Mouse (Mus musculus): ENCODE data around the gene A030005K14Rik. TPM values are rescaled to one million over a fixed set of nuclear protein-coding genes. Genes with fewer than 3 reads are reported as not detected.

A030005K14Rik gene
- not detected in 2 replicates for polyA plus RNA-seq (2015; fragmentation: Nextera tagmentation; extraction: Ambion mirVana)

DNA sequence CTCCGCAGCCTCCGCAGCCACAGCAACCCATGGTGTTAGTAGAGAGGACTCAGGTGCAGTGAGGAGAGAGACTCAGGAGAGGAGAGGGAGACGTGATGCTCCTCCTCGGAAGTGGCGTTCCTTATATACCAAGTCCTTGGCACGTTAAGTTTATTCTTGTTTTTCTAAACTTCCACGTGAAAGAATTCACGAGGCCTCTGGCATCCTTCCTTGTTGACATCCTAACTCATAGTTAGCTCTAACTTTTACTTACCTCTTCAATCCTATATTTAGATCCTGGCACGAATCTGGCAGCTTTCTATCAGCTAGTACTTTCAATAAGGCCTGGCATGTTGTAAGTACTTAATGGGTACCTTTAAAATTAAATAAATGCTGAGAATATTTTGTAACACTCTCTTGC, at the start of gene A030005K14Rik:
A030005K14Rik (minus strand) TSS at position 101 of the 400 bp plus-strand sequence.
- no peaks in the 10 kb centered on the region for H3K36me3 ChIP-seq
- H3K27ac ChIP-seq: no peak within 1 kb of the TSS
- ATAC-seq (ENCODE audit: insufficient number of reproducible peaks, insufficient read depth, low FRiP score, low TSS enrichment, low read depth): no peak
- WGBS: 89% methylated on average over 9 of the region's 9 CpGs
- no peaks in the 10 kb centered on the region for H3K4me1 ChIP-seq
- no peak within 1 kb of the TSS for H3K4me3 ChIP-seq
- no peaks in the 10 kb centered on the region for H3K9me3 ChIP-seq
- no peak within 1 kb of the TSS for H3K4me2 ChIP-seq
- no peak within 1 kb of the TSS for H3K9ac ChIP-seq
- no peaks in the 10 kb centered on the region for H3K27me3 ChIP-seq

- H3K4me2 ChIP-seq: no peak overlapping the region
- WGBS: 77% methylated on average over 5 of the region's 5 CpGs
- H3K27me3 ChIP-seq: no peaks in the 10 kb centered on the region
- no peaks in the 10 kb centered on the region for H3K4me1 ChIP-seq
- no peak overlapping the region for H3K27ac ChIP-seq
- no peak overlapping the region for H3K4me3 ChIP-seq
- H3K9ac ChIP-seq: no peak overlapping the region
- no peaks in the 10 kb centered on the region for H3K9me3 ChIP-seq
- H3K36me3 ChIP-seq: no peaks in the 10 kb centered on the region
- no peak for ATAC-seq (ENCODE audit: insufficient number of reproducible peaks, insufficient read depth, low FRiP score, low TSS enrichment, low read depth)
Observed at GRCm38 (mm10) chr1:83107410-83107978, 48.3 kb upstream of the A030005K14Rik start.

- H3K27ac ChIP-seq: no peak overlapping the region
- no peak overlapping the region for H3K9ac ChIP-seq
- H3K9me3 ChIP-seq: no peaks in the 10 kb centered on the region
- no peaks in the 10 kb centered on the region for H3K27me3 ChIP-seq
- WGBS: 57% methylated on average over 1 of the region's 1 CpGs
- no peak overlapping the region for H3K4me2 ChIP-seq
- ATAC-seq (ENCODE audit: insufficient number of reproducible peaks, insufficient read depth, low FRiP score, low TSS enrichment, low read depth): no peak
- no peaks in the 10 kb centered on the region for H3K36me3 ChIP-seq
- no peak overlapping the region for H3K4me3 ChIP-seq
- peaks cover 8% of the 10 kb centered on the region; the same call in 1 of the 2 replicates for H3K4me1 ChIP-seq
Observed at GRCm38 (mm10) chr1:83105464-83105863, 46.3 kb upstream of the A030005K14Rik start.

DNA sequence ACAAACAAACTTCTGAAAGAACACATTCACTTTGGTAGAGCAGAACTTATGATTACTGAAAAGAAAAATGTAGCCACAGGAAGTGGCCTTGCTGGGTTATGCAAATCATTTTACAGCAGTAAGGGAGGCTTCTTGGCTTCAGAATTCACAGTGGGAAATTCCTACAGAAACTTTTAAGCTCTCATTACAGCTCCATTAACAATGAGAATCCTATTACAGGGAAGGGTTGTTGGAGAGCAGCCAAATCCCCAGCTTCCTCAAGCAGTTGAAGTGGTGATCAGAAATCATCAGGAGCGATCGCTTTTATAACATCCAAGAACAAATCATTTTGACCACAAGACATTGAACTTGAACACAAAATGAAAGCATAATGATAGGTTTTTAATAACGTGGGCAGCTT, 42.7 kb upstream of the A030005K14Rik start:
- no peak overlapping the region; the same call in 1 of the 2 replicates for H3K4me2 ChIP-seq
- no peaks in the 10 kb centered on the region for H3K9me3 ChIP-seq
- no peak overlapping the region for H3K27ac ChIP-seq
- no peak for ATAC-seq (ENCODE audit: insufficient number of reproducible peaks, insufficient read depth, low FRiP score, low TSS enrichment, low read depth)
- H3K27me3 ChIP-seq: no peaks in the 10 kb centered on the region
- peaks cover 8% of the 10 kb centered on the region; the same call in 1 of the 2 replicates for H3K4me1 ChIP-seq
- no peaks in the 10 kb centered on the region for H3K36me3 ChIP-seq
- whole genome bisulfite sequencing: 47% methylated on average over 3 of the region's 3 CpGs
- no peak overlapping the region for H3K9ac ChIP-seq
- H3K4me3 ChIP-seq: no peak overlapping the region

DNA sequence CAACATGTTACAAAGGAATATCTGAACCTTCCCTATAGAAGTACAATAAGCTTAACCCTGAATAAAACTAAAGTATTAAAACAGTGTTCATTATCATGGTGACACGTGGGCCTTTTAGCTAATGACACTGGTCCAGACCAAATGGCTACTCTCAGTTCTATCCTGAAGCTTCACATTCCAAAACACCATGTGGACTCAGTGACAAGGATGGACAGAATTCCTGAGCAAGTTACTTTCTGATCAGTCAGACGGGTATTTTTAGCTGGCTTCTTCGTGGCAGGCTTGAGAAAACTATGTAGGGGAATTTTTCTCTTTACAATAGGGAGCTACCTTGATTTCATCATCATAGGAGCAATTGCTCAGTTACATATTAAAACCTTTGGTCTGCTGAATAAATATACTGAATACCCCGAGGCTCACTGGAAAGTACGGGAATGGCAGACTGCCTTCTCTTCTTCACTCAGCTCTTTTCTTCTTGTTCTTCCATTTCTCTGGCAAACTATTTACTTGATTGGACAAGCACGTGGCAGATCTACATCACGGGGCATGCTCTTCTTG, 40.5 kb upstream of the A030005K14Rik start:
- Histone ChIP-seq H3K9ac (no peak overlapping the region), H3K9me3 (no peaks in the 10 kb centered on the region), H3K27ac (no peak overlapping the region), H3K4me2 (no peak overlapping the region), H3K36me3 (no peaks in the 10 kb centered on the region), H3K27me3 (no peaks in the 10 kb centered on the region), H3K4me1 (peaks cover 8% of the 10 kb centered on the region; the same call in 1 of the 2 replicates), H3K4me3 (no peak overlapping the region)
- ATAC-seq (ENCODE audit: insufficient number of reproducible peaks, insufficient read depth, low FRiP score, low TSS enrichment, low read depth): no peak
- 71% methylated on average over 7 of the region's 7 CpGs for WGBS

DNA sequence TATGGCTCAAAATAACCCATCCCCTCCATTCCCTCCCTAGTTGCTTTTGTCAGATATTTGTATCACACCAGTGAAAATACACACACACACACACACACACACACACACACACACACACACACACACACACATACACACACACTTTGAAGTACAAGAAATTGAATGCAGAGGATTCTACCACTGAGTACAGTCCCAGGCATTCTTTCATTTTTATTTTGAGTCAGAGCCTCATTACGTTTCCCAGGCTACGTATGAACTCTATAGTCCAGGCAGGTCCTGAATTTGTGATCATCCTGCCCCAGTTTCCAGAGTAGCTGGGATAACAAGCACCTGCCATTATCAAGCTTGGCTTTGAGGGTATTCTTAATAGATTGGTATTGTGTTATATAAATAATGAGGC, 40.0 kb upstream of the A030005K14Rik start:
- Histone ChIP-seq H3K27me3 (no peaks in the 10 kb centered on the region), H3K9me3 (no peaks in the 10 kb centered on the region), H3K9ac (no peak overlapping the region), H3K4me3 (no peak overlapping the region), H3K4me1 (peaks cover 8% of the 10 kb centered on the region; the same call in 1 of the 2 replicates), H3K36me3 (no peaks in the 10 kb centered on the region), H3K27ac (no peak overlapping the region), H3K4me2 (no peak overlapping the region)
- 86% methylated on average over 2 of the region's 2 CpGs for WGBS
- no peak for ATAC-seq (ENCODE audit: insufficient number of reproducible peaks, insufficient read depth, low FRiP score, low TSS enrichment, low read depth)

DNA sequence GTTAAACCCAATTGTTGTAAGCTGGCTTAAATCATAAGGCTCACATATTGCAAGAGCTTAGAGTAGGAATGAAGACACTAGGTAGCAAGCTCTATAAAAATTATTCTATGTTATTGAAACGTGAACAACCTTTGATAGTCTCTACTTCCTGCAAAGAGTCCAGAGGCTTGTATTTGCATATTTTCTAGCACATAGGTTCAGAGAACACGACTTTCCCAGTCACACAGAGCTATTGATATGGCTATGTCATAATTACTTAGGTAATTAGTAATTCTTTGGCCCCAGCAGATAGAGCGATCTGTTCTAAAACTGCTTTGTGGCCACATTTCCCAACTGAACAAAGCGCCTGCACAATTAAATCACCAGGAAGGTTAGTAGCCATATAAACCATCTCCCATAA, 37.8 kb upstream of the A030005K14Rik start:
- Histone ChIP-seq H3K4me3 (no peak overlapping the region), H3K9ac (no peak overlapping the region), H3K4me2 (no peak overlapping the region), H3K4me1 (peaks cover 5% of the 10 kb centered on the region; the same call in 1 of the 2 replicates), H3K27me3 (no peaks in the 10 kb centered on the region), H3K27ac (no peak overlapping the region), H3K9me3 (no peaks in the 10 kb centered on the region), H3K36me3 (no peaks in the 10 kb centered on the region)
- WGBS: 67% methylated on average over 4 of the region's 4 CpGs
- no peak for ATAC-seq (ENCODE audit: insufficient number of reproducible peaks, insufficient read depth, low FRiP score, low TSS enrichment, low read depth)

DNA sequence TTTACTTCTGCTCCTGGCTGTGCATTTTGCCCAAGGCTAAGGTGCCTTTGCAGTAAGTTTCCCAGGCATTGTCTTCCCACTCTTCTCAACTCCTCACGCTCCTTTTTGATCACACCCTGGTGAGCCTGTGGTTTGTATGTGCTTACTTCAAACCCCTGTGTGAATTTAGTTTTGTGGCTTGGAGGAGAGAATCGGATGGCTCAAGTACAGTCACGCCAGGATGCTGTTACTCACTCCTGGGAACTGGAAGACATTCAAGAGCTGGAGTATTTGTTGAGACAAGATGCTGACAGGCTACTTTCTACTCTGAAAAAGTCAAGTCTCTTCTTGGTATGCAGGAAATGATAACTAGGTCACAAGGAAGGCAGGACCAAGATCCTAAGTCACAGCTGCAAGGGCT, 32.1 kb upstream of the A030005K14Rik start:
- H3K27me3 ChIP-seq: no peaks in the 10 kb centered on the region
- H3K36me3 ChIP-seq: no peaks in the 10 kb centered on the region
- no peak overlapping the region for H3K4me3 ChIP-seq
- H3K4me1 ChIP-seq: no peaks in the 10 kb centered on the region
- H3K27ac ChIP-seq: no peak overlapping the region
- no peak for ATAC-seq (ENCODE audit: insufficient number of reproducible peaks, insufficient read depth, low FRiP score, low TSS enrichment, low read depth)
- H3K4me2 ChIP-seq: no peak overlapping the region
- H3K9ac ChIP-seq: no peak overlapping the region
- 38% methylated on average over 3 of the region's 3 CpGs for WGBS
- no peaks in the 10 kb centered on the region for H3K9me3 ChIP-seq

DNA sequence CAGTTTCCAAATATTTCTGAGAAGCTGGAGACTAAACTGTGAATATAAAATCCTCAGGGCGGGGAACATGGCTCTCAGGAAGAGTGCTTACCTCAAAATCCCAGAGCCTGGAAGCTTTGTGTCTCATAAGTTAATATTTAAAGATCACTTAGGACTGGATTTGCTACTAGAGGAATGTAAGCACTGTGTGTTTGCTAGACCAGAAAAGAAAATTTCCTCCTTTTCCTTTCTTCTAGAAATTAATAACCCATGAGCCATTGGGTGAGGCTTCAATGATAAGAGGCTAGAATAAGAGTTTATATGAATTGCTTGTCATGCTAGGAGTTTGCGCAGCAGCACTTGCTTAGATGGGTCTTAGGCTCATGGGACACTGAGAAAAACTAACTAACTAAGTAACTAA, 25.6 kb upstream of the A030005K14Rik start:
- no peak overlapping the region for H3K27ac ChIP-seq
- H3K36me3 ChIP-seq: no peaks in the 10 kb centered on the region
- 85% methylated on average over 2 of the region's 2 CpGs for WGBS
- no peak for ATAC-seq (ENCODE audit: insufficient number of reproducible peaks, insufficient read depth, low FRiP score, low TSS enrichment, low read depth)
- no peak overlapping the region for H3K4me2 ChIP-seq
- no peak overlapping the region for H3K4me3 ChIP-seq
- no peaks in the 10 kb centered on the region for H3K4me1 ChIP-seq
- H3K9ac ChIP-seq: no peak overlapping the region
- H3K9me3 ChIP-seq: no peaks in the 10 kb centered on the region
- no peaks in the 10 kb centered on the region for H3K27me3 ChIP-seq

- ATAC-seq (ENCODE audit: insufficient number of reproducible peaks, insufficient read depth, low FRiP score, low TSS enrichment, low read depth): no peak
Observed at GRCm38 (mm10) chr1:83077016-83077415, 17.8 kb upstream of the A030005K14Rik start.

DNA sequence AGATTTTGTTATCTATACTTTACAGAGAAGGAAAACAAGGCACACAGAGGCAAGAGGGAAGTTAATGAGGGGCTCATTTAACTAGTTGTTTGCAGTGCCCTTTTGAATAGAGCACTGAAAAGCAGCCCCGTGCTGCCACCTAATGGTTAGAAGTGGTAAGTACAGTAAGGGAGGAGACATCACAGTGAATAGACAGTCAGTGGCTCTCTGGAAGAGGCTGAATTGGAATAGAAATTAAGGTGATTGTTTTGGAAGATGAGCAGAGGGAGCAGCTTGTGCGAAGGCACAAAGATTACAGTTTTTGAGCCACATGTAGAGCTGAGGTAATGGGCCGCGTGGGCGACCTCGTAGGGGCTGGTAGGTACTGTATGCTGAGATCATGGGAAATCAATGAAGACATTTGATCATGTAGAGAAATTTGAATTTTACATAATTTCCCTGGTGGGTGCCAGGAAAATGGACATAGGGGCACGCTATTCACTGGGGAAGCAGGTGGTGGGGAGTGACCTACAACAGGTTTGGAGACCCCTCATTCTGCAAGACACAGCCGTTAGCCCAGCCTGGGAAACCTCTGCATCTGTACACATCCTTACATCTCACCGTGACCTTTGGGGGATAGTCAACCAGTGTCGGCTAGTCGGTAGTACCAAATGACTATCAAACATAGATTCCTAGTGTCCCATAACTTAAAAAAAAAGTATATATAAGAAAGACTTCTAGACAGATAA, 17.2 kb upstream of the A030005K14Rik start:
- Histone ChIP-seq H3K27ac (no peak overlapping the region), H3K9ac (no peak overlapping the region), H3K27me3 (no peaks in the 10 kb centered on the region), H3K4me1 (no peaks in the 10 kb centered on the region), H3K4me2 (peak overlapping the region; percentile 55), H3K9me3 (no peaks in the 10 kb centered on the region), H3K4me3 (peak overlapping the region; percentile 36), H3K36me3 (no peaks in the 10 kb centered on the region)
- 50% methylated on average over 11 of the region's 11 CpGs for WGBS
- no peak for ATAC-seq (ENCODE audit: insufficient number of reproducible peaks, insufficient read depth, low FRiP score, low TSS enrichment, low read depth)

More at GRCm38 (mm10) chr1:83077016-83077415, 17.8 kb upstream of the A030005K14Rik start:
- Histone ChIP-seq H3K4me2 (no peak overlapping the region), H3K4me1 (no peaks in the 10 kb centered on the region), H3K36me3 (no peaks in the 10 kb centered on the region), H3K27me3 (no peaks in the 10 kb centered on the region), H3K4me3 (no peak overlapping the region), H3K27ac (no peak overlapping the region), H3K9ac (no peak overlapping the region), H3K9me3 (no peaks in the 10 kb centered on the region)
- WGBS: 55% methylated on average over 6 of the region's 6 CpGs
